Mouse (Mus musculus): Measurements from ENCODE around the gene Pdlim7.

The Pdlim7 gene

GRCm38 (mm10) chr13:55486029-55486794, 27.3 kb downstream of the Pdlim7 start:
- DNase-seq (ENCODE audit: low spot score), result no peak

- no peak for DNase-seq (ENCODE audit: low spot score)
These were observed 28.9 kb downstream of the Pdlim7 start for GRCm38 (mm10) chr13:55484520-55485088.

- no peak for DNase-seq (ENCODE audit: low spot score)
These were observed 29.9 kb downstream of the Pdlim7 start for GRCm38 (mm10) chr13:55483593-55483992.

- DNase-seq (ENCODE audit: low spot score), result no peak
These were observed 30.4 kb downstream of the Pdlim7 start for GRCm38 (mm10) chr13:55483071-55483470.

- no peak for DNase-seq (ENCODE audit: low spot score)
These were observed 30.9 kb downstream of the Pdlim7 start for GRCm38 (mm10) chr13:55482542-55482941.

GRCm38 (mm10) chr13:55479929-55480328, 33.5 kb downstream of the Pdlim7 start:
- DNase-seq (ENCODE audit: low spot score), result no peak

- no peak for DNase-seq (ENCODE audit: low spot score)
These were observed 34.5 kb downstream of the Pdlim7 start for GRCm38 (mm10) chr13:55479008-55479407.

GRCm38 (mm10) chr13:55478036-55478435, 35.4 kb downstream of the Pdlim7 start:
- no peak for DNase-seq (ENCODE audit: low spot score)

GRCm38 (mm10) chr13:55477492-55477891, 36.0 kb downstream of the Pdlim7 start:
- DNase-seq (ENCODE audit: low spot score), result no peak

- DNase-seq (ENCODE audit: low spot score), result no peak
These were observed 37.2 kb downstream of the Pdlim7 start for GRCm38 (mm10) chr13:55476256-55476655.

- DNase-seq (ENCODE audit: low spot score), result no peak
These were observed 37.7 kb downstream of the Pdlim7 start for GRCm38 (mm10) chr13:55475750-55476149.

- DNase-seq (ENCODE audit: low spot score), result no peak
These were observed 38.8 kb downstream of the Pdlim7 start for GRCm38 (mm10) chr13:55474621-55475069.

GRCm38 (mm10) chr13:55473961-55474360, 39.5 kb downstream of the Pdlim7 start:
- no peak for DNase-seq (ENCODE audit: low spot score)

GRCm38 (mm10) chr13:55473076-55473831, 40.2 kb downstream of the Pdlim7 start:
- no peak for DNase-seq (ENCODE audit: low spot score)

- DNase-seq (ENCODE audit: low spot score), result no peak
These were observed 41.1 kb downstream of the Pdlim7 start for GRCm38 (mm10) chr13:55472132-55473022.

GRCm38 (mm10) chr13:55471819-55472131, 41.7 kb downstream of the Pdlim7 start:
- no peak for DNase-seq (ENCODE audit: low spot score)

GRCm38 (mm10) chr13:55471156-55471818, 42.2 kb downstream of the Pdlim7 start:
- DNase-seq (ENCODE audit: low spot score), result peak; percentile 74

GRCm38 (mm10) chr13:55470372-55470771, 43.1 kb downstream of the Pdlim7 start:
- no peak for DNase-seq (ENCODE audit: low spot score)

GRCm38 (mm10) chr13:55468851-55469560, 44.5 kb downstream of the Pdlim7 start:
- DNase-seq (ENCODE audit: low spot score), result no peak

- no peak for DNase-seq (ENCODE audit: low spot score)
These were observed 47.5 kb downstream of the Pdlim7 start for GRCm38 (mm10) chr13:55465830-55466440.
